Mouse (Mus musculus): ENCODE measurements around the gene Olfr339.
"Not testable (repeated sequence)": the region's sequence is repeated elsewhere in the genome, so short reads cannot be mapped to it uniquely, and the experiment has no call there.

Gene Olfr339

DNA sequence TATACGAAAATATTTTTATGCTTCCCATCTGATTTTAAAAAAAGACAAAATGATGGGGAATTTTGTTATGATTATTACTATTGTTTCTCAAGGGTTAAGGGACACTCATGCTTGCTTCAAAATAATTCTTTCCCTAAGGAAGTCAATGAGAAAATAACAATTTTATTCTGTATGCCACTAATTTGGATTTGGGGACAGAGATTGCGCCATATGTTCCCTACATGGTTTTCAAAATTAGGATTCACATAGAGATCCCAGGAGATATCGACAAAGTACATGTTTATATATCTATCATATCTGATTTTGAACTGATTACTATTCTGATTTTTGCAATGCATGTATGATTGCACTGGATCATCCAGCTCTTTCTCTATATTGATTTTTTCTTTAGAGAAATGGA lies at the start of gene Olfr339:
Olfr339 (plus strand) TSS at position 301 of the 400 bp plus-strand sequence.
- DNase-seq = no peak

DNA sequence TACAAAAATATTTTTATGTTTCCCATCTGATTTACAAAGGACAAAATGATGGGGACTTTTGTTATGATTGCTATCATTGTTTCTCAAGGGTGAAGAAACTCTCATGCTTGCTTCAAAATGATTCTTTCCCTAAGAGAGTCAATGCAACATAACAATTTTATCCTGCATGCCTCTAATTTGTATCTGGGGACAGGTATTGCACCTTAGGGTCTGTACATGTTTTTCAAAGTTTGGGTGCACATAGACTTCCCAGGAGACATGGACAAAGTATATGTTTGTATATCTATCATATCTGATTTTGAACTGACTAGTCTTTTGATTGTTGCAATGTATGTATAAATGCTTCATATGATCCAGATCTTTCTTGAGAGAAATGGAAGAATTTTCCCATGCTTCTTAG lies 45.5 kb upstream of the Olfr339 start, which contains the start of gene Olfr338:
Olfr338 (plus strand) TSS at position 301 of the 400 bp plus-strand sequence.
- DNase-seq = no peak

DNA sequence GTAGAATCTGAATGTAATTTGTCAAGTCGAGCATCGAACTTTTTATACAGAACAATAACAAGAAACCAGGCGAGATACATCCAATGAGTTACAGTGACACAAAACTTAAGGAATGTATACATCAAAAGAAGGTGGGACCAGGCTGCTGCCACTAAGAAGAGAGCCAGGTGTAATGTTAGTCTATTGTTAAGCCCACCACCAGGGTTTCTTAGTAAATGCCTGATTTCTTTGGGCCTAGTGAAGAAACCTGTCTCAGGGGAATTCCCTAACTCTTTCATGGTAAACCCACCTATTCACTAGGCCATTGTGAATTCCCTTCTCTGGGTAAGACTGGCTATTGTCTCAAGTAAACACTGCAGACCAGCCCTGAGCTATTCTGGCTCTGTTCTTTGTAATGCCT lies 3.6 kb upstream of the Olfr339 start:
- DNase-seq = not testable (repeated sequence)

DNA sequence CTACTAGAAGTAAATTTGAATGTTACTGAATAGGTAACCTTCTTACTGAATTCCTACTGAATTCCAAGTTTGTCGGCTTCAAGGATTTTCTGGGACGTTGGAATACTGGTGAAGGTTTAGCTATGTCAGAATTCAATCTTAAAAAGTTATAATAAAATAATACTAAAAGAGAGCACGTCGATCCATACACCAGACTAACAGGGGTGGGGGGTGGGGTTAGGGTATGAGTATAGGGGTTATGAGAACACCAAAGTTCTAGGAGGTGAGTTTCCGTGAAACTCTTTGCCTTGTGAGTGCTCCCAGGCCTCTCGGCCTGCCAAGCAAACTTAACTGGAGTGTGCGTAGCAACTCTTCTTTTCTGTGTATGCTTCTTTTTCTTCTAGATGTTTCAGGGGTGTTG lies 3.2 kb upstream of the Olfr339 start:
- DNase-seq = not testable (repeated sequence)

GRCm38 (mm10) chr2:36452287-36452686 lies 33.5 kb downstream of the Olfr339 start, which contains the start of gene Olfr340:
Olfr340 (plus strand) TSS chr2:36452587.
- DNase-seq = no peak

GRCm38 (mm10) chr2:36473634-36474033 lies 54.9 kb downstream of the Olfr339 start:
- DNase-seq = no peak

All from kidney, postnatal 4 days (tissue).